Mouse (Mus musculus) CH12.LX (cell line): ENCODE measurements around the gene Cdh15. TPM values are rescaled to one million over a fixed set of nuclear protein-coding genes. Genes with fewer than 3 reads are reported as not detected.

Source experiments
- DNase-seq: peaks from one replicate; pipeline ENCODE4 v3.0.0-alpha.2; 2013; ENCODE audit errors: extremely low read depth
- H3K27ac ChIP-seq: 2 replicates; pipeline ENCODE4 v1.5.1; 2012; ENCODE audit warnings: low read depth, mild to moderate bottlenecking, control low read depth, moderate library complexity; ENCODE audit not compliant: insufficient read depth
- H3K27me3 ChIP-seq: replicated peaks from 2 replicates; pipeline ENCODE3; 2012; ENCODE audit warnings: inconsistent platforms
- H3K36me3 ChIP-seq, 2 experiments: replicated peaks in 1 of 2; 2 replicates each; pipeline versions ENCODE3 to v1.6.1; 2012; ENCODE audit warnings: inconsistent platforms in 1 of 2, low read length in 1 of 2, mild to moderate bottlenecking in 1 of 2, mixed read lengths in 1 of 2, moderate library complexity in 1 of 2; ENCODE audit not compliant: control insufficient read depth in 1 of 2, insufficient read depth in 1 of 2
- H3K4me1 ChIP-seq, 2 experiments: 2 replicates each; pipeline ENCODE4 v1.6.1; 2012; ENCODE audit warnings: inconsistent platforms in 1 of 2, moderate library complexity in 1 of 2; ENCODE audit not compliant: insufficient read depth in 2 of 2, control insufficient read depth in 1 of 2
- H3K4me2 ChIP-seq: 2 replicates; pipeline ENCODE4 v1.6.1; 2012; ENCODE audit warnings: low read depth, mild to moderate bottlenecking, control low read depth; ENCODE audit not compliant: poor library complexity, insufficient read depth, severe bottlenecking
- H3K4me3 ChIP-seq, 3 experiments: fragments of 150-350 bp in 1 of 3; sonication (generic) in 1 of 3; replicated peaks in 1 of 3; 2 replicates each; pipeline versions ENCODE3 to v1.5.1; 2011 to 2012; ENCODE audit warnings: low read depth in 2 of 3, low read length in 2 of 3, mild to moderate bottlenecking in 2 of 3, moderate library complexity in 2 of 3, control low read depth in 1 of 3, improper control_type of control experiment in 1 of 3, inconsistent platforms in 1 of 3, mixed read lengths in 1 of 3; ENCODE audit not compliant: poor library complexity in 1 of 3
- H3K79me2 ChIP-seq: replicated peaks from 2 replicates; pipeline ENCODE4 v1.6.1; 2012; ENCODE audit warnings: mild to moderate bottlenecking, moderate library complexity; ENCODE audit not compliant: control insufficient read depth, poor library complexity, insufficient read depth, severe bottlenecking; ENCODE audit errors: extremely low read depth
- H3K9ac ChIP-seq: 2 replicates; pipeline ENCODE4 v1.6.1; 2012; ENCODE audit warnings: low read depth, mild to moderate bottlenecking, control low read depth, moderate library complexity; ENCODE audit not compliant: insufficient read depth
- H3K9me3 ChIP-seq: replicated peaks from 2 replicates; pipeline ENCODE3; 2012; ENCODE audit warnings: low read length, inconsistent platforms, mixed read lengths
- CTCF ChIP-seq, 2 experiments: IDR thresholded peaks in 1 of 2; conservative IDR thresholded peaks in 1 of 2; 2 replicates each; pipeline ENCODE4 v1.5.1; 2011 to 2012; ENCODE audit warnings: low read depth in 2 of 2, low read length in 2 of 2, improper control_type of control experiment in 1 of 2, inconsistent platforms in 1 of 2, mild to moderate bottlenecking in 1 of 2, moderate library complexity in 1 of 2
- E2F4 ChIP-seq: IDR thresholded peaks from 2 replicates; pipeline ENCODE4 v1.6.1; 2011; ENCODE audit warnings: low read depth, low read length, improper control_type of control experiment; ENCODE audit not compliant: insufficient replicate concordance
- JUN ChIP-seq: IDR thresholded peaks from 2 replicates; pipeline ENCODE4 v1.6.1; 2011; ENCODE audit warnings: low read depth, mild to moderate bottlenecking, low read length, improper control_type of control experiment, moderate library complexity; ENCODE audit not compliant: insufficient read depth
- KAT2A ChIP-seq: IDR thresholded peaks from 2 replicates; pipeline ENCODE4 v1.6.1; 2012; ENCODE audit warnings: low read length, improper control_type of control experiment, inconsistent platforms; ENCODE audit not compliant: insufficient replicate concordance
- MAX ChIP-seq: IDR thresholded peaks from 2 replicates; pipeline ENCODE4 v1.6.1; 2011; ENCODE audit warnings: low read length, improper control_type of control experiment
- MAZ ChIP-seq: IDR thresholded peaks from 2 replicates; pipeline ENCODE4 v1.6.1; 2012; ENCODE audit warnings: low read depth, mild to moderate bottlenecking, inconsistent platforms, low read length, improper control_type of control experiment, moderate library complexity
- MXI1 ChIP-seq: IDR thresholded peaks from 2 replicates; pipeline ENCODE4 v1.6.1; 2011; ENCODE audit warnings: mild to moderate bottlenecking, low read depth, low read length, improper control_type of control experiment
- MYC ChIP-seq: IDR thresholded peaks from 2 replicates; pipeline ENCODE4 v1.6.1; 2011; ENCODE audit warnings: low read depth, mild to moderate bottlenecking, improper control_type of control experiment, low read length
- NELFE ChIP-seq: IDR thresholded peaks from 2 replicates; pipeline ENCODE4 v1.6.1; 2011; ENCODE audit warnings: low read depth, low read length, improper control_type of control experiment
- POLR2AphosphoS2 ChIP-seq: IDR thresholded peaks from 2 replicates; pipeline ENCODE4 v1.6.1; 2011; ENCODE audit warnings: low read depth, low read length, improper control_type of control experiment
- RAD21 ChIP-seq: IDR thresholded peaks from 2 replicates; pipeline ENCODE4 v1.6.1; 2011; ENCODE audit warnings: low read depth, mild to moderate bottlenecking, low read length, improper control_type of control experiment, moderate library complexity
- RCOR1 ChIP-seq: conservative IDR thresholded peaks from 2 replicates; pipeline ENCODE4 v1.6.1; 2012; ENCODE audit warnings: low read depth, mild to moderate bottlenecking, inconsistent platforms, low read length, improper control_type of control experiment
- SIN3A ChIP-seq: IDR thresholded peaks from 2 replicates; pipeline ENCODE4 v1.6.1; 2012; ENCODE audit warnings: low read length, improper control_type of control experiment, inconsistent platforms
- SMC3 ChIP-seq: IDR thresholded peaks from 2 replicates; pipeline ENCODE4 v1.6.1; 2011; ENCODE audit warnings: low read depth, low read length, improper control_type of control experiment
- TCF12 ChIP-seq: IDR thresholded peaks from 2 replicates; pipeline ENCODE4 v1.6.1; 2014; ENCODE audit warnings: low read depth, mild to moderate bottlenecking, inconsistent platforms, low read length, improper control_type of control experiment
- USF1 ChIP-seq: IDR thresholded peaks from 2 replicates; pipeline ENCODE4 v1.6.1; 2014; ENCODE audit warnings: low read depth, mild to moderate bottlenecking, inconsistent platforms, low read length, improper control_type of control experiment
- USF2 ChIP-seq: conservative IDR thresholded peaks from 2 replicates; pipeline ENCODE4 v1.6.1; 2011; ENCODE audit warnings: low read depth, low read length, improper control_type of control experiment
- ZNF384 ChIP-seq: IDR thresholded peaks from 2 replicates; pipeline ENCODE4 v1.6.1; 2012; ENCODE audit warnings: low read depth, low read length, improper control_type of control experiment, inconsistent platforms
- dilution Hi-C: fragments of 300-500 bp; cut with MboI; formaldehyde crosslinking; loops from 2 replicates; pipeline ENCODE4 v1.14.3; 2020; ENCODE audit warnings: low sequenced_read_pairs; ENCODE audit not compliant: extremely low pct_unique_long_range_greater_than_20kb, extremely low pct_ligation_motif_present
- in situ Hi-C: fragments of 300-500 bp; cut with MboI; formaldehyde crosslinking; loops from 3 replicates; pipeline ENCODE4 v1.14.3; 2019; ENCODE audit warnings: low sequenced_read_pairs, low pct_ligation_motif_present, low pct_unique_long_range_greater_than_20kb, mixed read lengths
- polyA plus RNA-seq: library from polyadenylated mRNA; unstranded; fragments of >175 nt; gene quantifications from 2 replicates; pipeline ENCODE4 v1.2.1, GENCODE M21; 2012; ENCODE audit warnings: low read depth; ENCODE audit not compliant: insufficient read length
- total RNA-seq, 2 experiments: library from RNA; depleted of rRNA; stranded (reverse); fragments of 300-350 nt in 1 of 2; fragments of >200 nt in 1 of 2; gene quantifications; 2 replicates each; pipeline ENCODE4 v1.2.3; 2012 to 2014

Cdh15 gene
- total and polyA plus RNA-seq, 3 experiments, result not detected

DNA sequence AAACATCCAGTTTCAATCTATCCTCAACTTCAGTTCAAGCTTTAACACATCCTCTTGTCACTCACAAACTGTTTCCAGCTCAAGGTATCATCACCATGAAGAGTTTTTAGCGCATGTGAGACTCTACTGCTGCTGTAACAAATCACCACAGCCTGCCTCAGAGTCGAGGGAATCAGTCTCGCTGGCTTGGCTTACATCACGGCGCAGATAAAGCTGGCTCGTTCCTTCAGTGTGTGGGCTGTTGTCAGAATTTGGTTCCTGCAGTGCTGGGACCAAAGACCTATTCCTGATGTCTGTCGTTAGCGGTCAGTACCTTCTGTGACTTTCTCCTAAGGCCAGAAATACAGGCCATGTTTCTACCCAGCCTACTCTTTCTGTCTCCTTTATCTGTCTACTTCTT, 49.4 kb downstream of the Cdh15 start:
- no peak overlapping the region for H3K4me2 ChIP-seq
- no peak for DNase-seq
- no peak overlapping the region for H3K9ac ChIP-seq
- TF ChIP-seq USF2, result no peak
- TF ChIP-seq RAD21, result no peak
- TF ChIP-seq SIN3A, result no peak
- no peak for TF ChIP-seq USF1
- TF ChIP-seq E2F4, result no peak
- no peak for TF ChIP-seq NELFE
- TF ChIP-seq KAT2A, result no peak
- no peak for TF ChIP-seq POLR2AphosphoS2
- TF ChIP-seq MAX, result no peak
- no peak for TF ChIP-seq TCF12
- no peak for TF ChIP-seq CTCF (conservative IDR thresholded peaks at IDR 0.05 in 1 of 2, IDR thresholded peaks at IDR 0.05 in 1 of 2; ENCODE audit: low read depth in 2 of 2, low read length in 2 of 2)
- no peak for TF ChIP-seq MAZ
- no peak for TF ChIP-seq RCOR1
- dilution Hi-C loops (no loop called here), in situ Hi-C loops (no loop called here)
- peaks cover 85 to 99% of the 10 kb centered on the region in 2 experiments for H3K36me3 ChIP-seq
- H3K79me2 ChIP-seq, result 0 out of 2 replicates have a peak, but pooled peaks cover 10% of the 10 kb centered on the region
- no peak overlapping the region for H3K27ac ChIP-seq
- no peaks in the 10 kb centered on the region for H3K27me3 ChIP-seq
- no peak overlapping the region for H3K4me3 ChIP-seq
- no peaks in the 10 kb centered on the region for H3K9me3 ChIP-seq
- H3K4me1 ChIP-seq, result no peaks in the 10 kb centered on the region

DNA sequence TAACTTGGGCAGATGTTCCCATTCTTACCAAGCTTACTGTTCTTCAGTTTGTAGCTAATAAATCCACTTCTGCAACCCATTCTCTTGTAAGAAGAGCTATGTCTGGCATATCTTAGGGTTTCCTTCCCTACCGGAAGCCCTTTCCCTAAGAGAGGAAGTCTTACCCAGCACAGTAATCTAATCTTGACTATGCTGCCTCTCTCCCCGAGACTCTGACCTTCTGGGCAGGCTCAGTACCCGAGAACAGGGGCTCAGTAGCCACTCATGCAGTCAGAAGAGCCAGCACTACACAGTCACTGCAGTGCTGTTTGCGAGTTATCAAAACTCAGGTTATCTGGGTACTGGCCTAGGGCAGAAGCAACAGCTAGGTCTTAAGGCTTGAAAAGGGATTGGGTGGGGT, 50.3 kb downstream of the Cdh15 start:
- H3K27ac ChIP-seq, result no peak overlapping the region
- no peak for DNase-seq
- TF ChIP-seq ZNF384, result no peak
- no peak for TF ChIP-seq SMC3
- TF ChIP-seq JUN, result no peak
- no peak for TF ChIP-seq USF1
- no peak for TF ChIP-seq SIN3A
- TF ChIP-seq MYC, result no peak
- TF ChIP-seq MXI1, result no peak
- no peak for TF ChIP-seq KAT2A

More for the DNA sequence above, 50.3 kb downstream of the Cdh15 start:
- Histone ChIP-seq H3K4me1 (no peaks in the 10 kb centered on the region), H3K36me3 (peaks cover 82 to 99% of the 10 kb centered on the region in 2 experiments), H3K4me3 (no peak overlapping the region), H3K9me3 (no peaks in the 10 kb centered on the region), H3K27me3 (no peaks in the 10 kb centered on the region), H3K9ac (no peak overlapping the region), H3K4me2 (no peak overlapping the region), H3K79me2 (peaks cover 10% of the 10 kb centered on the region; the same call in 1 of the 2 replicates)
- in situ Hi-C loops, result no loop called here
- dilution Hi-C loops, result no loop called here
